In genomic region chr8:111363489-111363888, GRCm38 (mm10) we compare ENCODE assay signal across 15 mouse cellular contexts. TPM values are rescaled to one million over a fixed set of nuclear protein-coding genes. Genes with fewer than 3 reads are reported as not detected.
"Had no signal": no experiment of that assay in that cellular context is flagged by ENCODE, and none has a peak within 500 bp of the region (broad histone marks: within the 10 kb centered on the region; RNA-seq: fewer than 3 reads in every experiment).

No protein-coding gene starts in this region.

- H3K4me2 ChIP-seq: limb, embryonic 15.5 days; liver, embryonic 12.5 days; stomach, embryonic 15.5 days had no signal

- H3K27me3 ChIP-seq: stomach, embryonic 15.5 days had no signal

- H3K9ac ChIP-seq: limb, embryonic 15.5 days; liver, embryonic 12.5 days; stomach, embryonic 15.5 days had no signal

- H3K4me3 ChIP-seq: left cerebral cortex, adult 2 months; limb, embryonic 15.5 days; liver, embryonic 12.5 days; midbrain, embryonic 10.5 days; myocyte; stomach, embryonic 15.5 days had no signal

- H3K36me3 ChIP-seq: limb, embryonic 15.5 days; liver, embryonic 12.5 days; midbrain, embryonic 10.5 days; stomach, embryonic 15.5 days had no signal

- H3K4me1 ChIP-seq: liver, embryonic 12.5 days; stomach, embryonic 15.5 days had no signal

- DNase-seq: kidney, adult 9 months; midbrain, embryonic 14.5 days; thymus, postnatal 36 days had no signal

- H3K9me3 ChIP-seq: limb, embryonic 15.5 days; midbrain, embryonic 10.5 days; stomach, embryonic 15.5 days had no signal

- ATAC-seq: intestine, embryonic 16.5 days; liver, embryonic 12.5 days had no signal

- H3K27ac ChIP-seq: kidney, postnatal 0 days; left cerebral cortex, adult 2 months; limb, embryonic 15.5 days; liver, embryonic 12.5 days; midbrain, embryonic 10.5 days; stomach, embryonic 15.5 days had no signal

RNA-seq across cellular contexts. Expression of gene Fa2h, which starts 30.1 kb away (rescaled TPM):
- total RNA-seq: megakaryocyte, adult 5-6 weeks; neutrophil, adult 5-6 weeks had no signal
- polyA plus RNA-seq: limb, embryonic 11.5 days; liver, embryonic 12.5 days; neural tube, embryonic 11.5 days had no signal
